Mouse (Mus musculus) intestine, postnatal 0 days (tissue): ENCODE results near the gene Acot7. TPM values are rescaled to one million over a fixed set of nuclear protein-coding genes. Genes with fewer than 3 reads are reported as not detected.

Source experiments
- ATAC-seq: fragments of 200-750 bp; cut with Nextera tagmentation; 2 replicates; pipeline ENCODE4 v1.8.0; 2017; ENCODE audit warnings: mild to moderate bottlenecking, moderate TSS enrichment, moderate library complexity
- H3K27ac ChIP-seq: fragments of 300-500 bp; sonication (generic); 2 replicates; pipeline ENCODE4 v1.5.1; 2014; ENCODE audit warnings: mild to moderate bottlenecking, low read depth, low read length, moderate library complexity
- H3K27me3 ChIP-seq: fragments of 300-500 bp; sonication (generic); replicated peaks from 2 replicates; pipeline ENCODE4 v1.6.1; 2014; ENCODE audit warnings: low read length, mixed read lengths; ENCODE audit not compliant: control insufficient read depth, insufficient read depth
- H3K36me3 ChIP-seq: fragments of 300-500 bp; sonication (generic); 2 replicates; pipeline ENCODE4 v1.6.1; 2014; ENCODE audit warnings: mild to moderate bottlenecking, moderate library complexity; ENCODE audit not compliant: control insufficient read depth, insufficient read depth
- H3K4me1 ChIP-seq: fragments of 300-500 bp; sonication (generic); replicated peaks from 2 replicates; pipeline ENCODE4 v1.6.1; 2014; ENCODE audit warnings: antibody characterized with exemption, low read length, mixed read lengths; ENCODE audit not compliant: control insufficient read depth, insufficient read depth
- H3K4me2 ChIP-seq: fragments of 300-500 bp; sonication (generic); replicated peaks from 2 replicates; pipeline ENCODE4 v1.6.1; 2014; ENCODE audit warnings: low read depth, mild to moderate bottlenecking, moderate library complexity
- H3K4me3 ChIP-seq: fragments of 300-500 bp; sonication (generic); 2 replicates; pipeline ENCODE4 v1.5.1; 2014; ENCODE audit warnings: low read depth, low read length
- H3K9ac ChIP-seq: fragments of 300-500 bp; sonication (generic); 2 replicates; pipeline ENCODE4 v1.6.1; 2014; ENCODE audit warnings: mild to moderate bottlenecking, low read depth, low read length
- H3K9me3 ChIP-seq: fragments of 300-500 bp; sonication (generic); 2 replicates; pipeline ENCODE4 v1.6.1; 2016; ENCODE audit warnings: mixed run types; ENCODE audit not compliant: control insufficient read depth
- CTCF ChIP-seq: sonication (generic); IDR thresholded peaks from 2 replicates; pipeline ENCODE4 v1.5.1; 2016; ENCODE audit warnings: low read depth, mild to moderate bottlenecking, control low read depth, antibody characterized with exemption, moderate library complexity
- WGBS: fragments of 180-500 bp; shearing (Covaris S2); extraction: QIAGEN DNeasy Blood & Tissue Kit; methylation state at CpG from one replicate; pipeline ENCODE4 v1.1.7; 2014; 5-methylcytosine and 5-hydroxymethylcytosine counted together
- polyA plus RNA-seq: library from polyadenylated mRNA; unstranded; fragments of >200 nt; fragmentation: Nextera tagmentation; extraction: Ambion mirVana; gene quantifications from 2 replicates; pipeline ENCODE4 v1.2.1, GENCODE M21; 2015

The Acot7 gene
- polyA plus RNA-seq, 1 experiment from 2014 or later = 28.7 TPM

DNA sequence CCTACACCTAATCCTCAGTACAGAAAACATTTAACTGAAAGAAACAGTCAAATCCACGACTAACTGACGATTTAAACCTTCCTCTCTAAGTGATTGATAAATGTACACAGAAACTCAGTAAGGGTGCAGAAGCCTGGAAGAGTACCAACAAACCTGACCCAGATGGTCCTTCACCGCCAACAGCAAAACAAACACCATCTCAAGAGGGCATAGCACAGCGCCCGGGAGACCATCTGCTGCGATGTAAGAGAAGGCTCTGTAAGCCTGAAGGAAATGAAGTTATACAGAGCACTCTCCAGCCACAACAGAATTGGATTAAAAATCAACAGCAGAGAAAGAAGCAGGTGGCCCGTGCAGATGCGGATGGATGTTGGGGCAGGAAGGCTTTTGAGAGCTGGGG lies 9.9 kb upstream of the Acot7 start:
- Histone ChIP-seq H3K4me1 (no peaks in the 10 kb centered on the region), H3K4me2 (no peak overlapping the region), H3K27me3 (no peaks in the 10 kb centered on the region), H3K27ac (no peak overlapping the region), H3K9ac (no peak overlapping the region), H3K4me3 (no peak overlapping the region), H3K9me3 (no peaks in the 10 kb centered on the region), H3K36me3 (no peaks in the 10 kb centered on the region)
- TF ChIP-seq CTCF = no peak
- no peak for ATAC-seq
- WGBS = 52% methylated on average over 8 of the region's 8 CpGs

DNA sequence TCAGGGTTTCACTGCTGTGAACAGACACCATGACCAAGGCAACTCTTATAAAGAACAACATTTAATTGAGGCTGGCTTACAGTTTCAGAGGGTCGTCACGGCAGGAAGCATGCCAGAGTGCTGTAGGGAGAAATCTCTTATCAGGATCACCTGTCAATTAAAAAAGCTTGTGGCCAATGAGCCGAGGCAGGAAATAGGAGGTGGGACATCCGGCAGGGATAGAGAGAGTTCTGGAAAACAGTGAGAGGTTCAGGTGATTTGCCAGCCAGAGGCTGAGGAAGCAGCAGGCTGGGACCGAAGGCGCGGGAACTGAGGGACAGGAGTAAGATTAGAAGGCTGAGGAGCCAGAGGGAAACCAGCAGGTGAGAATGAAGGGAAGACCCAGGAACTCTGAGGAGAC lies 8.8 kb upstream of the Acot7 start:
- Histone ChIP-seq H3K4me1 (no peaks in the 10 kb centered on the region), H3K9ac (no peak overlapping the region), H3K4me2 (no peak overlapping the region), H3K36me3 (no peaks in the 10 kb centered on the region), H3K4me3 (no peak overlapping the region), H3K9me3 (no peaks in the 10 kb centered on the region), H3K27ac (no peak overlapping the region), H3K27me3 (no peaks in the 10 kb centered on the region)
- no peak for ATAC-seq
- no peak for TF ChIP-seq CTCF
- WGBS = 77% methylated on average over 7 of the region's 7 CpGs

DNA sequence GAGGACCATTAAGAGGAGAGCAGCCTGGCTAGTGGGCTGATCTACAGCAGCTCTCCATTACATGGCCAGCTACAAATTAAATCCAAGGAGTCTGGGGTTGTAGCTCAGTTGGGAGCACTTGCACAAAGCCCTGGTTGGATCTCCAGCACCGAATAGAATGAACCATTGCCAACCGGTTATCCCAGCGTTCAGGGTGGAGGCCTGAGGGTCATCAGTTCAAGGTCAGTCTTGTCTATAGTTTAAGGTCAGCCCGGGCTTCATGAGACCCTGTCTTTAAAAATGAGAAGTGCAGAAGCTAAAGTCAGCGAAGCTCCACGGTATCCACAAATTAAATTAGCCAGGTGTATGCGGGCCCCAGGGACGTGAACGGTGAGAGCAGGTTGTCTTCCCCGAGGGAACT lies 7.6 kb upstream of the Acot7 start:
- 75% methylated on average over 10 of the region's 10 CpGs for WGBS
- Histone ChIP-seq H3K27ac (no peak overlapping the region), H3K36me3 (no peaks in the 10 kb centered on the region), H3K4me2 (no peak overlapping the region), H3K9me3 (no peaks in the 10 kb centered on the region), H3K4me1 (no peaks in the 10 kb centered on the region), H3K9ac (no peak overlapping the region), H3K4me3 (no peak overlapping the region), H3K27me3 (no peaks in the 10 kb centered on the region)
- ATAC-seq = no peak
- TF ChIP-seq CTCF = no peak

DNA sequence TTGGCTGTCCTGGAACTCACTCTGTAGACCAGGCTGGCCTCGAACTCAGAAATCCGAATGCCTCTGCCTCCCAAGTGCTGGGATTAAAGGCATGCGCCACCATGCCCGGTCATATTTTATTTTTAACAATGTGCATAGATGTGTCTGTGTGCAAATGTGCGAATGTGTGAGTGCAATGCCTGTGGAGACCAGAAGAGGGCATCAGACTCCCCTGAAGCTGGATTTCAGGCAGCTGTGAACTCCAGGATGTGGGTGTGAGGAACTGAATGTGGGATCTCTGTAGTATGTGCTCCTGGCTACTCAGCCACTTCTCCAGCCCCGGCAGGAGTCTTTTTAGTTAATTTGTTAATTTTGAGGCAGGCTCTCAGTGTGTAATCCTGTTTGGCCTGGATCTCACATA lies 6.4 kb upstream of the Acot7 start:
- peak; percentile 49 for TF ChIP-seq CTCF
- WGBS = 86% methylated on average over 6 of the region's 6 CpGs
- no peaks in the 10 kb centered on the region for H3K4me1 ChIP-seq
- no peaks in the 10 kb centered on the region for H3K9me3 ChIP-seq
- ATAC-seq = no peak
- H3K27me3 ChIP-seq = no peaks in the 10 kb centered on the region
- no peak overlapping the region for H3K27ac ChIP-seq
- H3K4me3 ChIP-seq = no peak overlapping the region
- no peak overlapping the region for H3K9ac ChIP-seq
- H3K4me2 ChIP-seq = no peak overlapping the region
- no peaks in the 10 kb centered on the region for H3K36me3 ChIP-seq

DNA sequence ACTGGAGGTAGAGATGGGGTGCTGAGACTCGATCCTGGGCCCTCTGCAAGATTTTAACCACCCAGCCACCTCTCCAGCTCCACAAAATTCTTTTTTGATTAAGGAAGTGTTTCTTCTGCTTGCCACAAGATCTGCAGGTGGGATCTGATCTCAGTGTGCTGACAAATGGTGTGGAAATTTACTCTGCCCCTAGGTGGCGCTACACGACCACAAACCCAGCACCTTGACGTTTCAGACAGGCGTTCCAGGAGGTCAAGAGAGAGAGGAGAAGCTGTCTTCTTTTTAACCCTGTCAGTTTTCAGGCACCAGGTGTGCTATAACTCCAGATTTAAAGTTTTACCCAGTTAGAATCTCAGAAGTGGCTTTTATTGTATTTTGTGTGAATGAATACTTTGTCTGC lies 4.9 kb upstream of the Acot7 start:
- no peak for ATAC-seq
- no peak overlapping the region for H3K4me2 ChIP-seq
- no peaks in the 10 kb centered on the region for H3K4me1 ChIP-seq
- peak; percentile 93 for TF ChIP-seq CTCF
- WGBS = 0% methylated on average over 5 of the region's 5 CpGs
- no peaks in the 10 kb centered on the region for H3K36me3 ChIP-seq
- H3K9me3 ChIP-seq = no peaks in the 10 kb centered on the region
- no peak overlapping the region for H3K4me3 ChIP-seq
- H3K27ac ChIP-seq = no peak overlapping the region
- H3K9ac ChIP-seq = no peak overlapping the region
- no peaks in the 10 kb centered on the region for H3K27me3 ChIP-seq

DNA sequence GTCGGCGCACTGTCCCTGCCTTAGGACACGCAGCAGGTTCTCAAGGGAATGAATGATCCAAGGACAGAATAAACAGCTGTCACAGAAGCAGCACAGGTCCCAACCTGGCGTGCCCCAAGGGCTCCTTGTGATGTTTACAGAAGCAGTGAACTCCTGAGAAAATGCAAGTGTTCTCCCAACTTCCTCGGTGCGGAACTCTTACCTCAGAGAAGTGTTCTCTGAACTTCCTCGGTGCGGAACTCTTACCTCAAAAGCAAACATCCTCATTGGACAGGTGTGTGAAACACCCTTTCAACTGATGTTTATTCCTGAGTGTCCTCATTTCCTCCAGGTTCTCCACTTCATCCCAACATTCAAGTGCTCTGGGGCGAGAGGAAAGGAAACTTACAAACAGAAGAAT lies 4.0 kb upstream of the Acot7 start:
- Histone ChIP-seq H3K4me2 (no peak overlapping the region), H3K9me3 (no peaks in the 10 kb centered on the region), H3K9ac (no peak overlapping the region), H3K27me3 (0 out of 2 replicates have a peak, but pooled peaks cover 3% of the 10 kb centered on the region), H3K4me3 (no peak overlapping the region), H3K36me3 (no peaks in the 10 kb centered on the region), H3K4me1 (peaks cover 5% of the 10 kb centered on the region; the same call in 1 of the 2 replicates), H3K27ac (no peak overlapping the region)
- WGBS = 72% methylated on average over 9 of the region's 9 CpGs
- no peak for ATAC-seq
- TF ChIP-seq CTCF = no peak

DNA sequence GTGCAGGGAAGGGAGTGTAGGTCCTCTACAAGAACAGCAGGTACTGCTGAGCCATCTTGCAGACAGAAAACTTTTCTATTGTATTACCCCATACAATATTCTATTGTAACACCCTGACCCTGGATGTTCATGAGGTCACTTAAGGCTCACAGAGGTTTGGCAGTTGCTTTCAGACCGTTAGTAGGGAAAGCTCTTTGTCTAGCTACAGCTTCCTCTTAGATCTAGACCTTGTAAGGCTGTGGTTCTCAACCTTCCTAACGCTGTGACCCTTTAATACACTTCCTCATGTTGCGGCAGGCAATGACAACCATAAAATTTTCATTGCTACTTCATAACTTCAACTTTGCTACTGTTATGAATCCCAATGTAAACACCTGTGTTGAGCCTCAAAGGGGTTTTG lies 1.3 kb upstream of the Acot7 start:
- H3K9ac ChIP-seq = no peak overlapping the region
- no peak overlapping the region for H3K4me3 ChIP-seq
- WGBS = 49% methylated on average over 3 of the region's 3 CpGs
- no peak for TF ChIP-seq CTCF
- H3K36me3 ChIP-seq = no peaks in the 10 kb centered on the region
- no peaks in the 10 kb centered on the region for H3K9me3 ChIP-seq
- 0 out of 2 replicates have a peak, but pooled peaks cover 3% of the 10 kb centered on the region for H3K27me3 ChIP-seq
- H3K27ac ChIP-seq = no peak overlapping the region
- no peak for ATAC-seq
- peaks cover 5% of the 10 kb centered on the region; the same call in 1 of the 2 replicates for H3K4me1 ChIP-seq
- H3K4me2 ChIP-seq = 0 out of 2 replicates have a peak overlapping the region, but pooled peaks have one; percentile 98
